ENCODE assay signal across 26 mouse cellular contexts in genomic region chr10:116452771-116453170, GRCm38 (mm10). TPM values are rescaled to one million over a fixed set of nuclear protein-coding genes. Genes with fewer than 3 reads are reported as not detected.
DNase-seq lines count a peak whose midpoint lies in the region; ATAC-seq and TF ChIP-seq lines count a peak whose summit lies in the region.
"Had no signal": no experiment of that assay in that cellular context is flagged by ENCODE, and none has a peak within 500 bp of the region (broad histone marks: within the 10 kb centered on the region; RNA-seq: fewer than 3 reads in every experiment).

No protein-coding gene starts in this region.

- H3K4me2 ChIP-seq in heart, embryonic 11.5 days = no peak overlapping the region
- H3K4me2 ChIP-seq in lung, embryonic 14.5 days = no peak overlapping the region
- H3K4me2 ChIP-seq: embryonic facial prominence, embryonic 13.5 days; forebrain, embryonic 13.5 days; heart, embryonic 13.5 days; hindbrain, embryonic 12.5 days; limb, embryonic 15.5 days; lung, embryonic 15.5 days; midbrain, embryonic 15.5 days had no signal

- peaks cover 5% of the 10 kb centered on the region for H3K36me3 ChIP-seq in heart, embryonic 10.5 days
- H3K36me3 ChIP-seq in heart, embryonic 11.5 days (ENCODE audit: control insufficient read depth, insufficient read depth, low read length) = no peaks in the 10 kb centered on the region
- no peaks in the 10 kb centered on the region for H3K36me3 ChIP-seq in lung, embryonic 14.5 days (ENCODE audit: insufficient read depth)
- no peaks in the 10 kb centered on the region for H3K36me3 ChIP-seq in MEL (ENCODE audit: control insufficient read depth in 1 of 2, insufficient read depth in 2 of 2, low read length in 2 of 2)
- H3K36me3 ChIP-seq: lung, embryonic 15.5 days; midbrain, embryonic 15.5 days had no signal

- ATAC-seq in heart, embryonic 11.5 days (replicated peaks; ENCODE audit: insufficient number of reproducible peaks, low FRiP score, low TSS enrichment) = no peak
- no peak for ATAC-seq in lung, embryonic 14.5 days (ENCODE audit: insufficient read depth)
- ATAC-seq: forebrain, embryonic 13.5 days; midbrain, embryonic 15.5 days; Patski had no signal

- peak; percentile 36 for DNase-seq in heart, embryonic 10.5 days (ENCODE audit: low spot score)
- DNase-seq in lung, embryonic 14.5 days = no peak
- DNase-seq in lung, postnatal 4 days = no peak
- DNase-seq in MEL (ENCODE audit: low read depth, low spot score) = peak; percentile 8
- no peak for DNase-seq in left cerebral cortex, postnatal 10 days (ENCODE audit: extremely low spot score in 1 of 2, low spot score in 2 of 2)
- no peak for DNase-seq in ovary, postnatal 14 days (ENCODE audit: low spot score)
- DNase-seq: adrenal gland, postnatal 10 days; cerebellum, adult 2 months; cerebellum, postnatal 25 days; heart, postnatal 14 days; kidney, adult 18-20 months; kidney, postnatal 4 days; left cerebral cortex, postnatal 4 days; lung, postnatal 36 days had no signal

- H3K27me3 ChIP-seq in heart, embryonic 10.5 days (ENCODE audit: insufficient read depth, poor library complexity, severe bottlenecking) = no peaks in the 10 kb centered on the region
- no peaks in the 10 kb centered on the region for H3K27me3 ChIP-seq in heart, embryonic 11.5 days (ENCODE audit: control insufficient read depth, insufficient read depth, low read length)
- no peaks in the 10 kb centered on the region for H3K27me3 ChIP-seq in lung, embryonic 14.5 days (ENCODE audit: insufficient read depth, low read length)
- no peaks in the 10 kb centered on the region for H3K27me3 ChIP-seq in MEL (ENCODE audit: control insufficient read depth in 1 of 2, insufficient read depth in 2 of 2, low read length in 2 of 2)
- H3K27me3 ChIP-seq: embryonic facial prominence, embryonic 13.5 days; forebrain, embryonic 13.5 days; heart, embryonic 13.5 days; hindbrain, embryonic 12.5 days; limb, embryonic 15.5 days; lung, embryonic 15.5 days; midbrain, embryonic 15.5 days; Patski had no signal

- WGBS in heart, embryonic 10.5 days = 91% methylated on average over 7 of the region's 7 CpGs
- WGBS in heart, embryonic 11.5 days (ENCODE audit: insufficient replicate concordance) = 92% methylated on average over 7 of the region's 7 CpGs
- 94% methylated on average over 7 of the region's 7 CpGs for WGBS in lung, embryonic 14.5 days

- 0 out of 2 replicates have a peak, but pooled peaks cover 3% of the 10 kb centered on the region for H3K9me3 ChIP-seq in heart, embryonic 10.5 days
- H3K9me3 ChIP-seq in heart, embryonic 11.5 days (replicated peaks; ENCODE audit: control insufficient read depth, low read length) = no peaks in the 10 kb centered on the region
- H3K9me3 ChIP-seq in lung, embryonic 14.5 days (ENCODE audit: low read depth, low read length) = no peaks in the 10 kb centered on the region
- no peaks in the 10 kb centered on the region for H3K9me3 ChIP-seq in MEL (replicated peaks; ENCODE audit: insufficient read depth, low read length)
- H3K9me3 ChIP-seq: forebrain, embryonic 13.5 days; hindbrain, embryonic 12.5 days; limb, embryonic 15.5 days; lung, embryonic 15.5 days; midbrain, embryonic 15.5 days had no signal

- peak; percentile 25 for TF ChIP-seq CTCF in lung, embryonic 14.5 days (IDR thresholded peaks at IDR 0.05; ENCODE audit: low read depth)
- TF ChIP-seq CTCF in MEL (IDR thresholded peaks at IDR 0.05 in 2 of 3, conservative IDR thresholded peaks at IDR 0.05 in 1 of 3; ENCODE audit: control insufficient read depth in 1 of 3, insufficient read depth in 1 of 3, low read depth in 2 of 3, low read length in 3 of 3, poor library complexity in 1 of 3, severe bottlenecking in 1 of 3) = peak; percentile 23 to 36 (median 32); a peak in 5 of 6 replicates

- no peak overlapping the region for H3K27ac ChIP-seq in heart, embryonic 10.5 days
- H3K27ac ChIP-seq in heart, embryonic 11.5 days (ENCODE audit: low read depth, low read length) = no peak overlapping the region
- no peak overlapping the region for H3K27ac ChIP-seq in lung, embryonic 14.5 days (ENCODE audit: low read depth)
- H3K27ac ChIP-seq in MEL (ENCODE audit: control insufficient read depth, low read depth, low read length) = no peak overlapping the region
- H3K27ac ChIP-seq: embryonic facial prominence, embryonic 13.5 days; forebrain, embryonic 13.5 days; heart, embryonic 13.5 days; hindbrain, embryonic 12.5 days; left cerebral cortex, adult 2 months; limb, embryonic 15.5 days; lung, embryonic 15.5 days; midbrain, embryonic 15.5 days had no signal

- intact Hi-C loops in left cerebral cortex, postnatal 10 days (cut with DNase I) = no loop called here

- TF ChIP-seq POLR2A in MEL (IDR thresholded peaks at IDR 0.05; ENCODE audit: control insufficient read depth in 1 of 2, insufficient read depth in 1 of 2, low read depth in 1 of 2, low read length in 2 of 2, poor library complexity in 1 of 2) = no peak

- no peak overlapping the region for H3K9ac ChIP-seq in heart, embryonic 11.5 days (ENCODE audit: low read depth, low read length)
- no peak overlapping the region for H3K9ac ChIP-seq in lung, embryonic 14.5 days
- H3K9ac ChIP-seq in MEL (ENCODE audit: control insufficient read depth, low read depth, low read length, poor library complexity, severe bottlenecking) = no peak overlapping the region
- H3K9ac ChIP-seq: embryonic facial prominence, embryonic 13.5 days; forebrain, embryonic 13.5 days; heart, embryonic 13.5 days; hindbrain, embryonic 12.5 days; limb, embryonic 15.5 days; lung, embryonic 15.5 days; midbrain, embryonic 15.5 days had no signal

- H3K4me3 ChIP-seq in heart, embryonic 10.5 days = no peak overlapping the region
- H3K4me3 ChIP-seq in heart, embryonic 11.5 days (ENCODE audit: low read depth, low read length) = no peak overlapping the region
- no peak overlapping the region for H3K4me3 ChIP-seq in lung, embryonic 14.5 days (ENCODE audit: low read depth, low read length)
- no peak overlapping the region for H3K4me3 ChIP-seq in MEL (ENCODE audit: control insufficient read depth in 1 of 2, insufficient read depth in 1 of 2, low read depth in 2 of 2, low read length in 2 of 2)
- H3K4me3 ChIP-seq: embryonic facial prominence, embryonic 13.5 days; erythroblast, embryonic 14.5 days; forebrain, embryonic 13.5 days; heart, embryonic 13.5 days; hindbrain, embryonic 12.5 days; left cerebral cortex, adult 2 months; limb, embryonic 15.5 days; lung, embryonic 15.5 days; midbrain, embryonic 15.5 days had no signal

- peak; percentile 28 for TF ChIP-seq RAD21 in MEL (IDR thresholded peaks at IDR 0.05; ENCODE audit: low read depth, low read length)

- no peak for TF ChIP-seq EP300 in MEL (IDR thresholded peaks at IDR 0.05; ENCODE audit: low read depth in 1 of 2, low read length in 2 of 2)

- no peaks in the 10 kb centered on the region for H3K79me2 ChIP-seq in MEL (ENCODE audit: control insufficient read depth, insufficient read depth, low read length, poor library complexity)

- H3K4me1 ChIP-seq in heart, embryonic 10.5 days = peaks cover 7% of the 10 kb centered on the region; the same call in 1 of the 2 replicates
- no peaks in the 10 kb centered on the region for H3K4me1 ChIP-seq in heart, embryonic 11.5 days (ENCODE audit: control insufficient read depth, insufficient read depth, low read length)
- no peaks in the 10 kb centered on the region for H3K4me1 ChIP-seq in lung, embryonic 14.5 days (ENCODE audit: insufficient read depth)
- no peaks in the 10 kb centered on the region for H3K4me1 ChIP-seq in MEL (ENCODE audit: control insufficient read depth in 1 of 2, insufficient read depth in 2 of 2, low read length in 2 of 2)
- H3K4me1 ChIP-seq: forebrain, embryonic 13.5 days; heart, embryonic 13.5 days; hindbrain, embryonic 12.5 days; limb, embryonic 15.5 days; lung, embryonic 15.5 days; midbrain, embryonic 15.5 days had no signal

TF ChIP-seq in MEL, 35 proteins besides CTCF, POLR2A, EP300 and RAD21:
- TF ChIP-seq SMC3 (IDR thresholded peaks at IDR 0.05; ENCODE audit: low read depth, low read length) (peak; percentile 32), UBTF (IDR thresholded peaks at IDR 0.05; ENCODE audit: borderline replicate concordance, insufficient read depth, low read depth, low read length) (no peak), USF2 (IDR thresholded peaks at IDR 0.05; ENCODE audit: borderline replicate concordance in 1 of 2, insufficient read depth in 1 of 2, low read depth in 1 of 2, low read length in 2 of 2) (no peak), MYC (IDR thresholded peaks at IDR 0.05; ENCODE audit: low read depth, low read length) (no peak)

RNA-seq across cellular contexts. Expression of gene Kcnmb4, which starts 20.9 kb away (rescaled TPM):
- polyA plus RNA-seq in heart, embryonic 10.5 days (2016; fragmentation: Nextera tagmentation; extraction: Ambion mirVana) = 5.0 and 8.0 TPM in 2 replicates
- 6.2 and 6.6 TPM in 2 replicates for polyA plus RNA-seq in heart, embryonic 11.5 days (2014; fragmentation: Nextera tagmentation; extraction: Ambion mirVana)
- 3.9 and 4.6 TPM in 2 replicates for polyA plus RNA-seq in lung, embryonic 14.5 days (2014; fragmentation: Nextera tagmentation; extraction: Ambion mirVana)
- total RNA-seq in MEL (2012; rRNA removed) = not detected in 2 replicates
- not detected for polyA plus RNA-seq in MEL (2012; ENCODE audit: insufficient read depth in 1 of 2, insufficient read length in 2 of 2, low read depth in 1 of 2, low replicate concordance in 2 of 2, missing spikeins in 1 of 2)
- total RNA-seq in left cerebral cortex, postnatal 10 days (2021) = 100 to 1,000 TPM in 1 of 2 experiments, 10 to 100 TPM in 1; 94.0 to 106 TPM
- total RNA-seq: megakaryocyte-erythroid progenitor cell, adult 5-6 weeks had no signal
- polyA plus RNA-seq: erythroblast, embryonic 14.5 days had no signal

Comparison
In these comparisons a context has a peak if more than half of its experiments do, and no peak if none do; other contexts are left out.
1. DNase-seq: peak in heart, embryonic 10.5 days (single experiment) and MEL (single experiment); none in lung, embryonic 14.5 days (single experiment), lung, postnatal 4 days (0 of 2), left cerebral cortex, postnatal 10 days (0 of 2) and ovary, postnatal 14 days (single experiment).